Mouse (Mus musculus) CH12.LX (cell line): ENCODE results near the gene Bap1. TPM values are rescaled to one million over a fixed set of nuclear protein-coding genes. Genes with fewer than 3 reads are reported as not detected.

ENCODE experiments used
- DNase-seq: peaks from one replicate; pipeline ENCODE4 v3.0.0-alpha.2; 2013; ENCODE audit errors: extremely low read depth
- H3K27ac ChIP-seq: 2 replicates; pipeline ENCODE4 v1.5.1; 2012; ENCODE audit warnings: low read depth, mild to moderate bottlenecking, control low read depth, moderate library complexity; ENCODE audit not compliant: insufficient read depth
- H3K27me3 ChIP-seq: replicated peaks from 2 replicates; pipeline ENCODE3; 2012; ENCODE audit warnings: inconsistent platforms
- H3K36me3 ChIP-seq, 2 experiments: replicated peaks in 1 of 2; 2 replicates each; pipeline versions ENCODE3 to v1.6.1; 2012; ENCODE audit warnings: inconsistent platforms in 1 of 2, low read length in 1 of 2, mild to moderate bottlenecking in 1 of 2, mixed read lengths in 1 of 2, moderate library complexity in 1 of 2; ENCODE audit not compliant: control insufficient read depth in 1 of 2, insufficient read depth in 1 of 2
- H3K4me1 ChIP-seq, 2 experiments: 2 replicates each; pipeline ENCODE4 v1.6.1; 2012; ENCODE audit warnings: inconsistent platforms in 1 of 2, moderate library complexity in 1 of 2; ENCODE audit not compliant: insufficient read depth in 2 of 2, control insufficient read depth in 1 of 2
- H3K4me2 ChIP-seq: 2 replicates; pipeline ENCODE4 v1.6.1; 2012; ENCODE audit warnings: low read depth, mild to moderate bottlenecking, control low read depth; ENCODE audit not compliant: poor library complexity, insufficient read depth, severe bottlenecking
- H3K4me3 ChIP-seq, 3 experiments: fragments of 150-350 bp in 1 of 3; sonication (generic) in 1 of 3; replicated peaks in 1 of 3; 2 replicates each; pipeline versions ENCODE3 to v1.5.1; 2011 to 2012; ENCODE audit warnings: low read depth in 2 of 3, low read length in 2 of 3, mild to moderate bottlenecking in 2 of 3, moderate library complexity in 2 of 3, control low read depth in 1 of 3, improper control_type of control experiment in 1 of 3, inconsistent platforms in 1 of 3, mixed read lengths in 1 of 3; ENCODE audit not compliant: poor library complexity in 1 of 3
- H3K79me2 ChIP-seq: replicated peaks from 2 replicates; pipeline ENCODE4 v1.6.1; 2012; ENCODE audit warnings: mild to moderate bottlenecking, moderate library complexity; ENCODE audit not compliant: control insufficient read depth, poor library complexity, insufficient read depth, severe bottlenecking; ENCODE audit errors: extremely low read depth
- H3K9ac ChIP-seq: 2 replicates; pipeline ENCODE4 v1.6.1; 2012; ENCODE audit warnings: low read depth, mild to moderate bottlenecking, control low read depth, moderate library complexity; ENCODE audit not compliant: insufficient read depth
- H3K9me3 ChIP-seq: replicated peaks from 2 replicates; pipeline ENCODE3; 2012; ENCODE audit warnings: low read length, inconsistent platforms, mixed read lengths
- BHLHE40 ChIP-seq: IDR thresholded peaks from 2 replicates; pipeline ENCODE4 v1.6.1; 2011; ENCODE audit warnings: mild to moderate bottlenecking, low read depth, low read length, improper control_type of control experiment
- CHD1 ChIP-seq: IDR thresholded peaks from 2 replicates; pipeline ENCODE4 v1.6.1; 2012; ENCODE audit warnings: low read depth, low read length, improper control_type of control experiment, inconsistent platforms
- CHD2 ChIP-seq: IDR thresholded peaks from 2 replicates; pipeline ENCODE4 v1.6.1; 2011; ENCODE audit warnings: low read length, improper control_type of control experiment
- E2F4 ChIP-seq: IDR thresholded peaks from 2 replicates; pipeline ENCODE4 v1.6.1; 2011; ENCODE audit warnings: low read depth, low read length, improper control_type of control experiment; ENCODE audit not compliant: insufficient replicate concordance
- ELF1 ChIP-seq: IDR thresholded peaks from 2 replicates; pipeline ENCODE4 v1.6.1; 2014; ENCODE audit warnings: low read depth, mild to moderate bottlenecking, inconsistent platforms, low read length, improper control_type of control experiment
- ETS1 ChIP-seq: conservative IDR thresholded peaks from 2 replicates; pipeline ENCODE4 v1.6.1; 2012; ENCODE audit warnings: low read depth, mild to moderate bottlenecking, inconsistent platforms, low read length, improper control_type of control experiment, moderate library complexity
- JUND ChIP-seq: conservative IDR thresholded peaks from 2 replicates; pipeline ENCODE4 v1.6.1; 2011; ENCODE audit warnings: low read depth, low read length, improper control_type of control experiment
- KAT2A ChIP-seq: IDR thresholded peaks from 2 replicates; pipeline ENCODE4 v1.6.1; 2012; ENCODE audit warnings: low read length, improper control_type of control experiment, inconsistent platforms; ENCODE audit not compliant: insufficient replicate concordance
- MAX ChIP-seq: IDR thresholded peaks from 2 replicates; pipeline ENCODE4 v1.6.1; 2011; ENCODE audit warnings: low read length, improper control_type of control experiment
- MAZ ChIP-seq: IDR thresholded peaks from 2 replicates; pipeline ENCODE4 v1.6.1; 2012; ENCODE audit warnings: low read depth, mild to moderate bottlenecking, inconsistent platforms, low read length, improper control_type of control experiment, moderate library complexity
- MEF2A ChIP-seq: IDR thresholded peaks from 2 replicates; pipeline ENCODE4 v1.6.1; 2014; ENCODE audit warnings: low read depth, mild to moderate bottlenecking, inconsistent platforms, low read length, improper control_type of control experiment, borderline replicate concordance
- MXI1 ChIP-seq: IDR thresholded peaks from 2 replicates; pipeline ENCODE4 v1.6.1; 2011; ENCODE audit warnings: mild to moderate bottlenecking, low read depth, low read length, improper control_type of control experiment
- NRF1 ChIP-seq: IDR thresholded peaks from 2 replicates; pipeline ENCODE4 v1.6.1; 2014; ENCODE audit warnings: low read depth, mild to moderate bottlenecking, inconsistent platforms, low read length, improper control_type of control experiment, moderate library complexity
- PAX5 ChIP-seq: IDR thresholded peaks from 2 replicates; pipeline ENCODE4 v1.6.1; 2012; ENCODE audit warnings: low read length, inconsistent platforms, mixed read lengths
- POLR2A ChIP-seq: IDR thresholded peaks from 2 replicates; pipeline ENCODE4 v1.6.1; 2011; ENCODE audit warnings: low read depth, mild to moderate bottlenecking, improper control_type of control experiment, low read length
- RAD21 ChIP-seq: IDR thresholded peaks from 2 replicates; pipeline ENCODE4 v1.6.1; 2011; ENCODE audit warnings: low read depth, mild to moderate bottlenecking, low read length, improper control_type of control experiment, moderate library complexity
- RCOR1 ChIP-seq: conservative IDR thresholded peaks from 2 replicates; pipeline ENCODE4 v1.6.1; 2012; ENCODE audit warnings: low read depth, mild to moderate bottlenecking, inconsistent platforms, low read length, improper control_type of control experiment
- SIN3A ChIP-seq: IDR thresholded peaks from 2 replicates; pipeline ENCODE4 v1.6.1; 2012; ENCODE audit warnings: low read length, improper control_type of control experiment, inconsistent platforms
- SMC3 ChIP-seq: IDR thresholded peaks from 2 replicates; pipeline ENCODE4 v1.6.1; 2011; ENCODE audit warnings: low read depth, low read length, improper control_type of control experiment
- UBTF ChIP-seq: IDR thresholded peaks from 2 replicates; pipeline ENCODE4 v1.6.1; 2012; ENCODE audit warnings: low read depth, mild to moderate bottlenecking, inconsistent platforms, low read length, improper control_type of control experiment, moderate library complexity
- USF2 ChIP-seq: conservative IDR thresholded peaks from 2 replicates; pipeline ENCODE4 v1.6.1; 2011; ENCODE audit warnings: low read depth, low read length, improper control_type of control experiment
- ZKSCAN1 ChIP-seq: IDR thresholded peaks from 2 replicates; pipeline ENCODE4 v1.6.1; 2012; ENCODE audit warnings: low read depth, inconsistent platforms, low read length, improper control_type of control experiment, borderline replicate concordance
- ZMIZ1 ChIP-seq: IDR thresholded peaks from 2 replicates; pipeline ENCODE4 v1.6.1; 2012; ENCODE audit warnings: low read depth, mild to moderate bottlenecking, inconsistent platforms, low read length, improper control_type of control experiment
- dilution Hi-C: fragments of 300-500 bp; cut with MboI; formaldehyde crosslinking; loops from 2 replicates; pipeline ENCODE4 v1.14.3; 2020; ENCODE audit warnings: low sequenced_read_pairs; ENCODE audit not compliant: extremely low pct_unique_long_range_greater_than_20kb, extremely low pct_ligation_motif_present
- in situ Hi-C: fragments of 300-500 bp; cut with MboI; formaldehyde crosslinking; loops from 3 replicates; pipeline ENCODE4 v1.14.3; 2019; ENCODE audit warnings: low sequenced_read_pairs, low pct_ligation_motif_present, low pct_unique_long_range_greater_than_20kb, mixed read lengths
- polyA plus RNA-seq: library from polyadenylated mRNA; unstranded; fragments of >175 nt; gene quantifications from 2 replicates; pipeline ENCODE4 v1.2.1, GENCODE M21; 2012; ENCODE audit warnings: low read depth; ENCODE audit not compliant: insufficient read length
- total RNA-seq, 2 experiments: library from RNA; depleted of rRNA; stranded (reverse); fragments of 300-350 nt in 1 of 2; fragments of >200 nt in 1 of 2; gene quantifications; 2 replicates each; pipeline ENCODE4 v1.2.3; 2012 to 2014

Gene Bap1
- total and polyA plus RNA-seq, 3 experiments: 56.6 to 87.7 (median 62.0) TPM

DNA sequence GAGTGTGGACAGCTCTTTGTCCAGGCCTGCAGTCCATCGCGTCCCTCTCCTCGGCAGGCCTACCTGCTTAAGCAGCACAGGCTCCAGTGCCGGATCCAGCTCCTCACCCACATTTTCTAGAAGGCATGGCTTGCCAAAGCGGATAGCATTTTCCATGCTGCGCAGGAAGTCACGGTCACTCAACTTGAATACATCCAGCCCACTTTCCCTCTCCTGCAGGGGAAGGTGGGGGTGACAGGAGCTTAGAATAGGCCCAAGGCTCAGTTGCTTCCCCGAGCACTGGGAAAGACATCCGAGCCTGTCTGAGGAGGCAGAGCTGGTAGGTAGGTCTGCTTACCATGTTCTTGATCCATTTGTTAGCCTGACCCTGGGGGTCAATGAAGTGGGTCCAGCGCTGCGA is 16.4 kb downstream of the Bap1 start:
- Histone ChIP-seq H3K9me3 (no peaks in the 10 kb centered on the region), H3K27ac (no peak overlapping the region), H3K79me2 (no peaks in the 10 kb centered on the region), H3K4me1 (peaks cover 0 to 6% of the 10 kb centered on the region in 2 experiments; a peak in 3 of 4 replicates), H3K9ac (no peak overlapping the region)
- in situ Hi-C loops: no loop called here
- no peak for DNase-seq
- TF ChIP-seq ELF1: no peak
- no peak for TF ChIP-seq CHD1
- TF ChIP-seq MAZ: no peak
- TF ChIP-seq KAT2A: no peak
- TF ChIP-seq ETS1: no peak
- no peak for TF ChIP-seq RAD21
- TF ChIP-seq ZMIZ1: no peak
- TF ChIP-seq MEF2A: no peak
- TF ChIP-seq ZKSCAN1: no peak
- no peak for TF ChIP-seq SIN3A
- TF ChIP-seq E2F4: no peak
- TF ChIP-seq USF2: no peak
- no peak for TF ChIP-seq CHD2
- TF ChIP-seq MXI1: no peak
- no peak for TF ChIP-seq BHLHE40
- no peak for TF ChIP-seq SMC3
- no peak for TF ChIP-seq MAX
- TF ChIP-seq NRF1: no peak
- TF ChIP-seq RCOR1: no peak
- TF ChIP-seq, all 38 proteins: peak for 0
- Histone ChIP-seq H3K27me3 (no peaks in the 10 kb centered on the region), H3K36me3 (peaks cover 0 to 16% of the 10 kb centered on the region in 2 experiments), H3K4me2 (no peak overlapping the region), H3K4me3 (no peak overlapping the region)
- dilution Hi-C loops: no loop called here

DNA sequence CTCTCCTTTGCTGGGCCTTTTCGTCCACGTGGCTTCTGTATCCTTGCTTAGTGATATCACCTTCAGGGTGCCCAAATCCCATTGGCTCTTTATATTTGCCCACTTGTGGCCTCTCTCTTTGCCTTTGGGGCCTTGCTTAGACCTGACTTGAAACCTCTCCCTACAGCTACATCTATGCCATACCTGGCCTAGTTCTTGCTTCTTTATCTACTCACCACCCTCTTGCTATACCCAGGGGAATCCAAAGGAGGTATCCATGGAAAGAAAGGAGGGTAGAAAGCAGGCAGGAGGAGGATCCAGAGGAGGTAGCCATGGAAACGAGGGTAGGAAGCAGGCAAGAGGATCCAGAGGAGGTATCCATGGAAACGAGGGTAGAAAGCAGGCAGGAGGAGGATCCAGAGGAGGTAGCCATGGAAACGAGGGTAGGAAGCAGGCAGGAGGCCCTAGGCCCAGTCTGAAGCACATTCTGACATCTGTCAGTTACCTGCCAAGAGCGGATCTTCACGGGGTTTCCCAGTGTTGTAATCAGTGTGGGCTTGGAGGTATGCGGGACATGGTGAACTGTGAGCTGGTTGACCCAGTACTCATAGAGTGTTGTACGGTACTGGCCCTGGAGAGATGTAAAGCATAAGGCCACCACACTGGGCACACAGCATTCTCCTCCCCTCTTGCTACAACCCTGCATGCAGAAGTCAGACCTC is 17.2 kb downstream of the Bap1 start:
- Histone ChIP-seq H3K4me1 (peaks cover 0 to 6% of the 10 kb centered on the region in 2 experiments; a peak in 3 of 4 replicates), H3K27me3 (no peaks in the 10 kb centered on the region), H3K36me3 (peaks cover 0 to 8% of the 10 kb centered on the region in 2 experiments), H3K9me3 (no peaks in the 10 kb centered on the region), H3K79me2 (no peaks in the 10 kb centered on the region), H3K27ac (no peak overlapping the region), H3K4me3 (no peak overlapping the region), H3K9ac (no peak overlapping the region), H3K4me2 (no peak overlapping the region)
- DNase-seq: no peak
- no peak for TF ChIP-seq POLR2A
- TF ChIP-seq CHD1: no peak
- no peak for TF ChIP-seq UBTF
- TF ChIP-seq RAD21: no peak
- TF ChIP-seq CHD2: no peak
- TF ChIP-seq RCOR1: no peak
- TF ChIP-seq JUND: no peak
- no peak for TF ChIP-seq PAX5
- dilution Hi-C loops: no loop called here
- in situ Hi-C loops: no loop called here
